Mouse (Mus musculus): ENCODE measurements around the gene Tmed6.
A peak's percentile ranks its signal among the peaks of the same experiment; 100 is the strongest.
"Not testable (repeated sequence)": the region's sequence is repeated elsewhere in the genome, so short reads cannot be mapped to it uniquely, and the experiment has no call there.

The Tmed6 gene

GRCm38 (mm10) chr8:107073706-107074105, 8.3 kb upstream of the Tmed6 start:
- DNase-seq: no peak

GRCm38 (mm10) chr8:107062613-107063012, 2.8 kb downstream of the Tmed6 start:
- no peak for DNase-seq

- no peak for DNase-seq
These were observed 8.5 kb downstream of the Tmed6 start for GRCm38 (mm10) chr8:107056973-107057369.

GRCm38 (mm10) chr8:107056076-107056972, 9.1 kb downstream of the Tmed6 start, which contains the start of the genes Cog8 and Nip7:
Gene Cog8, minus strand, starts transcription at chr8:107056689.
Gene Nip7, plus strand, starts transcription at chr8:107056877.
- DNase-seq: peak; percentile 89

GRCm38 (mm10) chr8:107052046-107052445, 13.4 kb downstream of the Tmed6 start:
- no peak for DNase-seq

GRCm38 (mm10) chr8:107049480-107049879, 16.0 kb downstream of the Tmed6 start:
- no peak for DNase-seq

GRCm38 (mm10) chr8:107048061-107048941, 17.1 kb downstream of the Tmed6 start, which contains the start of gene Pdf:
Gene Pdf, minus strand, starts transcription at chr8:107048614.
- peak; percentile 82 for DNase-seq

- no peak for DNase-seq
These were observed 18.5 kb downstream of the Tmed6 start for GRCm38 (mm10) chr8:107046976-107047375.

- DNase-seq: no peak
These were observed 20.0 kb downstream of the Tmed6 start for GRCm38 (mm10) chr8:107045478-107045877.

- no peak for DNase-seq
These were observed 24.8 kb downstream of the Tmed6 start for GRCm38 (mm10) chr8:107040632-107041031.

GRCm38 (mm10) chr8:107036626-107037025, 28.8 kb downstream of the Tmed6 start:
- no peak for DNase-seq

GRCm38 (mm10) chr8:107035641-107036040, 29.8 kb downstream of the Tmed6 start:
- no peak for DNase-seq

GRCm38 (mm10) chr8:107033609-107034008, 31.8 kb downstream of the Tmed6 start:
- not testable (repeated sequence) for DNase-seq

- no peak for DNase-seq
These were observed 33.8 kb downstream of the Tmed6 start for GRCm38 (mm10) chr8:107031577-107032090.

GRCm38 (mm10) chr8:107030650-107031576, 34.5 kb downstream of the Tmed6 start, which contains the start of gene Vps4a:
Gene Vps4a, plus strand, starts transcription at chr8:107031222.
- DNase-seq: peak; percentile 94

- no peak for DNase-seq
These were observed 35.4 kb downstream of the Tmed6 start for GRCm38 (mm10) chr8:107030058-107030457.

GRCm38 (mm10) chr8:107029310-107029709, 36.1 kb downstream of the Tmed6 start:
- no peak for DNase-seq

- no peak for DNase-seq
These were observed 42.0 kb downstream of the Tmed6 start for GRCm38 (mm10) chr8:107023479-107023878.

GRCm38 (mm10) chr8:107014915-107015314, 50.5 kb downstream of the Tmed6 start:
- no peak for DNase-seq

GRCm38 (mm10) chr8:107012666-107013065, 52.8 kb downstream of the Tmed6 start:
- DNase-seq: no peak

All from right cerebral cortex, postnatal 4 days (tissue).